Comparison of ENCODE assay signal across 19 mouse cellular contexts in the genomic region with DNA sequence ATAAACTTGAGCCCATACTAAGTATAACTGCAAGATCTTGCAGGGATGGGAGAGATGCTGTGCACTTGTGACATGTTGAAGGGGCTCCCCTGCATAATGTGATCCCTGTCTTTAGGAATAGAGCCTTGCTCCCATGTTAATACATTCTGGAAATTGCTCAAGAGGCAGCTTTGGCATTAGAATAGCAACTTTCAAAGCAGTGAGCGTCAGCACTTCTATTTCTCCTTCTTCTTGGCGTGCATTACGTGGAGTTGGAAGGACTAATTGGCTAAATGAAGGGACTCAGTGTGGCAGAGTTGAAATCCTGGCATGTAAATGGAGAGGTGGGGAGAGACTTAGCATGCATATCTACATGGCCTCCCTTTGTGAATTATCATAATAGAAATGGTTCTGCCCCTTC.
DNase-seq lines count a peak whose midpoint lies in the region; ATAC-seq and TF ChIP-seq lines count a peak whose summit lies in the region.
"Had no signal": no experiment of that assay in that cellular context is flagged by ENCODE, and none has a peak within 500 bp of the region (broad histone marks: within the 10 kb centered on the region; RNA-seq: fewer than 3 reads in every experiment).

No protein-coding gene starts in this region.

- no peak for DNase-seq in forebrain, embryonic 11.5 days (ENCODE audit: low spot score)
- no peak for DNase-seq in layer of hippocampus, adult 2 months (ENCODE audit: low spot score in 2 of 2)
- DNase-seq in layer of hippocampus, adult 9-10 months (ENCODE audit: low spot score) = no peak
- DNase-seq in midbrain, embryonic 11.5 days (ENCODE audit: low spot score, missing footprints) = no peak
- no peak for DNase-seq in thymus, postnatal 10 days (ENCODE audit: low spot score in 2 of 2)
- DNase-seq in adrenal gland, adult (ENCODE audit: inconsistent age in 2 of 2, low spot score in 1 of 2) = no peak
- DNase-seq: adrenal gland, postnatal 25 days; cerebellum, adult 2 months; gastrocnemius, postnatal 14 days; kidney, adult 9 months; kidney, postnatal 25 days; thymus, adult 18-20 months had no signal

- 58% methylated on average over 3 of the region's 3 CpGs for WGBS in forebrain, embryonic 12.5 days
- WGBS in forebrain, embryonic 11.5 days = 75% methylated on average over 3 of the region's 3 CpGs
- WGBS in midbrain, embryonic 16.5 days = 54% methylated on average over 3 of the region's 3 CpGs
- WGBS in midbrain, embryonic 11.5 days = 91% methylated on average over 3 of the region's 3 CpGs

- no peak overlapping the region for H3K4me2 ChIP-seq in forebrain, embryonic 12.5 days
- no peak overlapping the region for H3K4me2 ChIP-seq in forebrain, embryonic 11.5 days (ENCODE audit: low read depth, low read length, severe bottlenecking)
- H3K4me2 ChIP-seq in midbrain, embryonic 16.5 days (ENCODE audit: low read length) = no peak overlapping the region
- H3K4me2 ChIP-seq in midbrain, embryonic 11.5 days = no peak overlapping the region
- H3K4me2 ChIP-seq: intestine, embryonic 15.5 days; limb, embryonic 13.5 days; liver, embryonic 15.5 days had no signal

- H3K4me1 ChIP-seq in forebrain, embryonic 12.5 days = peaks cover 18% of the 10 kb centered on the region
- no peaks in the 10 kb centered on the region for H3K4me1 ChIP-seq in forebrain, embryonic 11.5 days (replicated peaks; ENCODE audit: control insufficient read depth, insufficient read depth, low read length)
- peaks cover 11% of the 10 kb centered on the region for H3K4me1 ChIP-seq in midbrain, embryonic 16.5 days (ENCODE audit: control insufficient read depth, insufficient read depth, low read length)
- no peaks in the 10 kb centered on the region for H3K4me1 ChIP-seq in midbrain, embryonic 11.5 days (ENCODE audit: control insufficient read depth, insufficient read depth, low read length)
- H3K4me1 ChIP-seq: hindbrain, embryonic 10.5 days; intestine, embryonic 15.5 days; liver, embryonic 15.5 days had no signal

- no peaks in the 10 kb centered on the region for H3K9me3 ChIP-seq in forebrain, embryonic 12.5 days
- no peaks in the 10 kb centered on the region for H3K9me3 ChIP-seq in forebrain, embryonic 11.5 days (ENCODE audit: control insufficient read depth, low read length)
- no peaks in the 10 kb centered on the region for H3K9me3 ChIP-seq in midbrain, embryonic 16.5 days (replicated peaks; ENCODE audit: control insufficient read depth, low read length, poor library complexity, severe bottlenecking)
- H3K9me3 ChIP-seq in midbrain, embryonic 11.5 days (ENCODE audit: control insufficient read depth, low read length) = no peaks in the 10 kb centered on the region
- H3K9me3 ChIP-seq: hindbrain, embryonic 10.5 days; intestine, embryonic 15.5 days; limb, embryonic 13.5 days; liver, embryonic 15.5 days had no signal

- H3K36me3 ChIP-seq in forebrain, embryonic 12.5 days (replicated peaks) = no peaks in the 10 kb centered on the region
- no peaks in the 10 kb centered on the region for H3K36me3 ChIP-seq in forebrain, embryonic 11.5 days (ENCODE audit: control insufficient read depth, insufficient read depth, low read length)
- no peaks in the 10 kb centered on the region for H3K36me3 ChIP-seq in midbrain, embryonic 16.5 days (ENCODE audit: control insufficient read depth, insufficient read depth, low read length)
- no peaks in the 10 kb centered on the region for H3K36me3 ChIP-seq in midbrain, embryonic 11.5 days (ENCODE audit: control insufficient read depth, insufficient read depth, low read length)
- H3K36me3 ChIP-seq: hindbrain, embryonic 10.5 days; intestine, embryonic 15.5 days; limb, embryonic 13.5 days; liver, embryonic 15.5 days had no signal

- peak overlapping the region; percentile 10; the same call in 1 of the 2 replicates for H3K27ac ChIP-seq in forebrain, embryonic 12.5 days
- H3K27ac ChIP-seq in forebrain, embryonic 11.5 days (ENCODE audit: low read depth, low read length) = no peak overlapping the region
- peak overlapping the region; percentile 85 for H3K27ac ChIP-seq in layer of hippocampus, adult 2 months
- H3K27ac ChIP-seq in midbrain, embryonic 16.5 days (ENCODE audit: low read length) = peak overlapping the region; percentile 15
- H3K27ac ChIP-seq in midbrain, embryonic 11.5 days (ENCODE audit: low read depth, low read length) = no peak overlapping the region
- H3K27ac ChIP-seq: hindbrain, embryonic 10.5 days; intestine, embryonic 15.5 days; limb, embryonic 13.5 days; liver, embryonic 15.5 days had no signal

- peak; percentile 46; the same call in 1 of the 2 replicates for ATAC-seq in forebrain, embryonic 12.5 days (ENCODE audit: low FRiP score)
- ATAC-seq in forebrain, embryonic 11.5 days (replicated peaks; ENCODE audit: low FRiP score) = no peak
- ATAC-seq in midbrain, embryonic 16.5 days = 0 out of 2 replicates have a peak, but pooled peaks have one; percentile 39
- ATAC-seq in midbrain, embryonic 11.5 days (ENCODE audit: low FRiP score) = no peak
- ATAC-seq: intestine, embryonic 15.5 days; Patski had no signal

- no peak overlapping the region for H3K4me3 ChIP-seq in forebrain, embryonic 12.5 days (replicated peaks)
- no peak overlapping the region for H3K4me3 ChIP-seq in forebrain, embryonic 11.5 days (ENCODE audit: low read depth, low read length)
- H3K4me3 ChIP-seq in layer of hippocampus, adult 2 months = no peak overlapping the region
- no peak overlapping the region for H3K4me3 ChIP-seq in midbrain, embryonic 16.5 days (ENCODE audit: low read depth, low read length)
- H3K4me3 ChIP-seq in midbrain, embryonic 11.5 days (ENCODE audit: low read depth, low read length) = no peak overlapping the region
- H3K4me3 ChIP-seq: hindbrain, embryonic 10.5 days; intestine, embryonic 15.5 days; limb, embryonic 13.5 days; liver, embryonic 15.5 days had no signal

- H3K9ac ChIP-seq in forebrain, embryonic 12.5 days = no peak overlapping the region
- H3K9ac ChIP-seq in forebrain, embryonic 11.5 days (ENCODE audit: low read length) = no peak overlapping the region
- no peak overlapping the region for H3K9ac ChIP-seq in midbrain, embryonic 16.5 days (ENCODE audit: low read depth, low read length)
- no peak overlapping the region for H3K9ac ChIP-seq in midbrain, embryonic 11.5 days (ENCODE audit: low read length)
- H3K9ac ChIP-seq: intestine, embryonic 15.5 days; limb, embryonic 13.5 days; liver, embryonic 15.5 days had no signal

- no peak for TF ChIP-seq CTCF in layer of hippocampus, adult 2 months (conservative IDR thresholded peaks at IDR 0.05)

- H3K27me3 ChIP-seq in forebrain, embryonic 12.5 days = no peaks in the 10 kb centered on the region
- no peaks in the 10 kb centered on the region for H3K27me3 ChIP-seq in forebrain, embryonic 11.5 days (ENCODE audit: control insufficient read depth, insufficient read depth, low read length)
- no peaks in the 10 kb centered on the region for H3K27me3 ChIP-seq in midbrain, embryonic 16.5 days (ENCODE audit: control insufficient read depth, insufficient read depth, low read depth, low read length)
- no peaks in the 10 kb centered on the region for H3K27me3 ChIP-seq in midbrain, embryonic 11.5 days (ENCODE audit: control insufficient read depth, insufficient read depth, low read length)
- H3K27me3 ChIP-seq: intestine, embryonic 15.5 days; limb, embryonic 13.5 days; liver, embryonic 15.5 days; Patski had no signal

Comparison
In these comparisons a context has a peak if more than half of its experiments do, and no peak if none do; other contexts are left out.
1. ATAC-seq: peak in forebrain, embryonic 12.5 days (single experiment) and midbrain, embryonic 16.5 days (single experiment); none in forebrain, embryonic 11.5 days (single experiment) and midbrain, embryonic 11.5 days (single experiment).
2. H3K27ac ChIP-seq: peak in forebrain, embryonic 12.5 days (single experiment), layer of hippocampus, adult 2 months (single experiment) and midbrain, embryonic 16.5 days (single experiment); none in forebrain, embryonic 11.5 days (single experiment) and midbrain, embryonic 11.5 days (single experiment).